Mouse (Mus musculus) limb, embryonic 12.5 days (tissue): ENCODE data around the gene Nmu. TPM values are rescaled to one million over a fixed set of nuclear protein-coding genes. Genes with fewer than 3 reads are reported as not detected.

ENCODE experiments used
- ATAC-seq: fragments of 200-750 bp; cut with Nextera tagmentation; 2 replicates; pipeline ENCODE4 v1.8.0; 2017; ENCODE audit warnings: low read depth, moderate TSS enrichment; ENCODE audit not compliant: insufficient number of reproducible peaks, insufficient read depth, low FRiP score, low TSS enrichment
- H3K27ac ChIP-seq: fragments of 300-500 bp; sonication (generic); 2 replicates; pipeline ENCODE4 v1.5.1; 2016; ENCODE audit warnings: mild to moderate bottlenecking, moderate library complexity
- H3K27me3 ChIP-seq: fragments of 300-500 bp; sonication (generic); 2 replicates; pipeline ENCODE4 v1.6.1; 2016; ENCODE audit warnings: mild to moderate bottlenecking, moderate library complexity
- H3K36me3 ChIP-seq: fragments of 300-500 bp; sonication (generic); 2 replicates; pipeline ENCODE4 v1.6.1; 2016; ENCODE audit warnings: mild to moderate bottlenecking, moderate library complexity
- H3K4me1 ChIP-seq: fragments of 300-500 bp; sonication (generic); replicated peaks from 2 replicates; pipeline ENCODE4 v1.6.1; 2016
- H3K4me2 ChIP-seq: fragments of 300-500 bp; sonication (generic); 2 replicates; pipeline ENCODE4 v1.6.1; 2016; ENCODE audit warnings: mild to moderate bottlenecking, moderate library complexity
- H3K4me3 ChIP-seq: fragments of 300-500 bp; sonication (generic); replicated peaks from 2 replicates; pipeline ENCODE4 v1.5.1; 2016; ENCODE audit warnings: mild to moderate bottlenecking
- H3K9ac ChIP-seq: fragments of 300-500 bp; sonication (generic); replicated peaks from 2 replicates; pipeline ENCODE4 v1.6.1; 2016; ENCODE audit warnings: mild to moderate bottlenecking, moderate library complexity
- H3K9me3 ChIP-seq: fragments of 300-500 bp; sonication (generic); 2 replicates; pipeline ENCODE4 v1.6.1; 2016; ENCODE audit warnings: mild to moderate bottlenecking, moderate library complexity
- WGBS: fragments of 180-500 bp; shearing (Covaris S2); methylation state at CpG from one replicate; pipeline ENCODE4 v1.1.7; 2016; 5-methylcytosine and 5-hydroxymethylcytosine counted together
- polyA plus RNA-seq: library from polyadenylated mRNA; unstranded; fragments of >200 nt; fragmentation: Nextera tagmentation; extraction: Ambion mirVana; gene quantifications from 2 replicates; pipeline ENCODE4 v1.2.1, GENCODE M21; 2016

Nmu gene
- polyA plus RNA-seq, 1 experiment from 2014 or later: 0.43 TPM

DNA sequence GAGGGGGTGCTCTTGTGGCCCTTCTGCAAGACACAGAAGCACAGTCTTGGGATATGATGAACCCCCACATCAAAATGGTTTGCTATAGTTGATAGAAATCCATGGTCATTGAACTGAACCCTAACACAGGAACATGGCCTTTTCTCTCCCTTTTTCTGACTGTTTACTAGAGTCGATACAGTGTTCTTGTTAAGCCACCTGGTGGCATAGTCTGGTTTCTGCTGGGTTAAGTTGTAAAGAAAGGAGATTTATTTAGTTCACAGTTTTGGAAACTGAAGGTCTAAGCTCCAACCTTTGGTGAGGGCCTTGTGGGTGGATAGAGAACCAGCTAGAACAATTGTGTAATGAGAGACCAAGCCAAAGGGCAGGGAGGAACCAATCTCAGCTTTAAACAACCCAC, 3.5 kb downstream of the Nmu start:
- H3K4me1 ChIP-seq: peaks cover 10% of the 10 kb centered on the region
- no peak overlapping the region for H3K4me2 ChIP-seq
- no peak overlapping the region for H3K9ac ChIP-seq
- no peak for ATAC-seq
- H3K27ac ChIP-seq: no peak overlapping the region
- no peak overlapping the region for H3K4me3 ChIP-seq
- H3K9me3 ChIP-seq: no peaks in the 10 kb centered on the region
- H3K36me3 ChIP-seq: no peaks in the 10 kb centered on the region
- H3K27me3 ChIP-seq: peaks cover 35% of the 10 kb centered on the region
- WGBS: 66% methylated on average over 1 of the region's 1 CpGs

DNA sequence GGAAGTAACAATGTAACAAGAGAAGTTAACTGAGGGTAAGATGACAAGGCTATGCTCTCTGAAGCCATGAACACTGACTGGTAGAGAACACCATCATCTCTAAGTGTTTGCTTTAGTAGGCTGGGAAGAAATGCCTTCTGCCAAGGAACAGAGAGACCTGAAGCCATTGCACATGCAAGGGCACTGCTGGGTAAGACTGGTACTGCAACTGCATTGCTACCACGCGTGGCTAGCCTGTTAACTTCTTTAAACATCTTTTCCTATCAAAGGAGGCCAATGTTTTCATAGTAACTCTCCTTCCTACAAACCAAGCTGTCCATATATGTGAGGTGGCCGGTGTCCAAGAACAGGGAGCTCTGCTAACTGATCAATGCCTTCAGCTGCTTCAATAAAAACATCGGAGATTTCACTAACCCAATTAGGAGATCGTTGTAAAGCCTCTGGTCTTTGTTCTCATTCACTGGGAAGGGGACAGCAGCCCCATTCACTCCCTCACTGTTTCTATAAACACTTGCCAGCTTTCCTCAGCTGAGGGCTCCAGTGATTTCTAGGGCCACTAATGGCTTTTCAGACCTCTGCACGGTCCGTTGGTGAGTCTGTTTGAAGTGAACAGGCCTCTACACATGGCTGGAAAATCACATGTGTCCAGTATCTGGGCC, 11.5 kb downstream of the Nmu start:
- Histone ChIP-seq H3K4me1 (no peaks in the 10 kb centered on the region), H3K36me3 (no peaks in the 10 kb centered on the region), H3K4me2 (no peak overlapping the region), H3K4me3 (no peak overlapping the region), H3K27me3 (no peaks in the 10 kb centered on the region), H3K9ac (no peak overlapping the region), H3K9me3 (no peaks in the 10 kb centered on the region), H3K27ac (no peak overlapping the region)
- WGBS: 40% methylated on average over 7 of the region's 7 CpGs
- ATAC-seq: no peak

DNA sequence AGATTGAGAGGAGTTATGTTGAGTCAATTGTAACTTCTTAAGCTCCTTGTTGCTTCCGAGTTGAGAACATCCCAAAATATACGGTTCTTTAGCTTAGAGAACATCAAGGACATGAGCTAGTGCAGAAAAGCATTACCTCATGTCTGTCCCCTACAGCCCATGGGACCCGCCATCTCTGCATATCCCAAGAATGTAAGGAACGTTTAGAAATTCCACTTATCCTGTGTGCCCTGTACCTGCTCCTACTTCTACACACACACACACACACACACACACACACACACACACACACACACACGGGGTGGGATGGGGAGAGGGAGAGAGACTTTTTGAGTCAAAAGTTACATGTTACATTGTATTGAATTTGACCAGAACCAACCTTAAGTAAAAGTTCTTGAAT, 12.1 kb downstream of the Nmu start:
- Histone ChIP-seq H3K4me3 (no peak overlapping the region), H3K4me1 (no peaks in the 10 kb centered on the region), H3K27me3 (no peaks in the 10 kb centered on the region), H3K9me3 (no peaks in the 10 kb centered on the region), H3K4me2 (no peak overlapping the region), H3K27ac (no peak overlapping the region), H3K9ac (no peak overlapping the region), H3K36me3 (no peaks in the 10 kb centered on the region)
- no peak for ATAC-seq
- 88% methylated on average over 5 of the region's 5 CpGs for WGBS

DNA sequence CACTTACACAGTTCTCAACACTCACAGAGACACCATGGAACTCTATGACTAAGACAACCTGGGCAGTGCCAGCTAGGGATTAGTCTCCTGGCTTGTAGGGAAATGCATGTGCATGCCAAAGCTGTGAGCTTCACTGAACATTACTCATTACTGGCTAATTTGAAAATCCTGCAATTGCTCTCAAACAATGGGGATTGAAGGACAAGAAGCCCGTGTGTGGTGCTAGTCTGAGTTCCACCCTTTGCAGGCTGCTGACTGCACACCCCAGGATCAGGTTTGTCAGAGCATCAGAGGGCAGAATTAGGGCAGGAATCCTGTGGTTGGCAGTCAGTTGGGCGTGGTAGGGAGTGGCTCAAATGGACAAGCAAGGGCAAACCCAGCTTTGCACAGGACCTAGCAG, 17.5 kb downstream of the Nmu start:
- no peak for ATAC-seq
- H3K9ac ChIP-seq: no peak overlapping the region
- no peaks in the 10 kb centered on the region for H3K4me1 ChIP-seq
- 69% methylated on average over 2 of the region's 2 CpGs for WGBS
- no peaks in the 10 kb centered on the region for H3K9me3 ChIP-seq
- no peaks in the 10 kb centered on the region for H3K27me3 ChIP-seq
- H3K4me2 ChIP-seq: no peak overlapping the region
- no peaks in the 10 kb centered on the region for H3K36me3 ChIP-seq
- no peak overlapping the region for H3K27ac ChIP-seq
- H3K4me3 ChIP-seq: no peak overlapping the region

DNA sequence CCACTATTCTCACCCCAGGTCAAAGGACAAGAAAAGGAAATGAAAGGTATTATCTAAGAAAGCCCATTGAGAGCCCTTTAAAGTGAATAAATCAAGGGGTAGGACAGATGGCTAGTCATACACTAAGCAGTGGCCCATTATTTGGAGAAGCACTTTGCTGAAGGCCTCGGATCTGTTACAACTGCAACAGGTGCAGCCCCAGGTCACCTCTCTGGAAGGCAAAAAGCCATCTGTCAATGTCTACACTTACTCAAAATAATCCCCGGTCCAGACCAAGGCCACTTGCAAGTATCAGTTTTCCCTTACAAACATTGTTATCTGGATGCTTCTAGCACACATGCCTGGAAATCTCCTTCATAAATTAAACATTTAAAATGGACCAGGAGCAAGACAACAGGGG, 22.7 kb downstream of the Nmu start:
- Histone ChIP-seq H3K9ac (no peak overlapping the region), H3K4me3 (no peak overlapping the region), H3K4me2 (no peak overlapping the region), H3K27ac (no peak overlapping the region), H3K36me3 (no peaks in the 10 kb centered on the region), H3K27me3 (no peaks in the 10 kb centered on the region), H3K9me3 (no peaks in the 10 kb centered on the region), H3K4me1 (no peaks in the 10 kb centered on the region)
- no peak for ATAC-seq
- 72% methylated on average over 2 of the region's 2 CpGs for WGBS

DNA sequence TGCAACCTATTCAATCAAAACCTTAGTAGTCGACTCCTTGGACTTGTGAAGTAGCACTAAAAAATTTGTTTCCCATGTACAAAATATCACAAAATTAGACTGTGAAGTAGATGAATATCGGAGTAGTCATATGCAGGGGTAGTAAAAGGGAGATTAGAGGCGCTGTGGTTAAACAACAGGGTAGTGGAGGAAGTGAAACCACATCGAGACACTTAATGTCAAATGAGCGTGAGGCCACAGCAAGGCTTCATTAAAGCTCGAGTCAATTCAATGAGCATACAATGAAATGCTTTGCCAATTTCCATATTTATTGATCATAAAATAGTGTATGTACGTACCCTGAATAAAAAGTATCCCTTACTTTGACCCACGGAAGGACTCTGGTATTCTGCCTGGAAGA, 26.5 kb downstream of the Nmu start:
- Histone ChIP-seq H3K36me3 (no peaks in the 10 kb centered on the region), H3K27me3 (no peaks in the 10 kb centered on the region), H3K4me2 (no peak overlapping the region), H3K4me1 (no peaks in the 10 kb centered on the region), H3K4me3 (no peak overlapping the region), H3K9me3 (no peaks in the 10 kb centered on the region), H3K27ac (no peak overlapping the region), H3K9ac (no peak overlapping the region)
- WGBS: 85% methylated on average over 8 of the region's 8 CpGs
- ATAC-seq: no peak

DNA sequence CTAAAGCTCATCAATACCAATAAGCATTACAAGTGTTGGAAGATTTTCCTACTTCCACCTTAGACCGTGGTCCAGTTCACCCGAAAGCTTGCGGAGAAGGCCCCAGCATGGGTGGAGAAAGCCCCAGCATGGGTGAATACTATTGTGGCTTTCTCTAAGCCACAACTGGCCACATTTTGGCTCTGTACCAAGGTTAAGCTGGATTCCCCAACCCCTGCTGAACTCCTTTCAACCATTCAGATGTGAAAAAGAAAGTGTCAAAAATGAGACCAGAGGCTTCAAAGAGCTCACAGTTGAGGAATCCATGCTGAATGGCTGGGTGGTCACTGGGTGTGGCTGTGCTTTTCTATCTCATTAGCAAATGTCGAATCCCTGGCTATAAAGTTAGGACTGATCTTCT, 29.8 kb downstream of the Nmu start:
- H3K27ac ChIP-seq: no peak overlapping the region
- no peaks in the 10 kb centered on the region for H3K9me3 ChIP-seq
- H3K27me3 ChIP-seq: no peaks in the 10 kb centered on the region
- no peak for ATAC-seq
- H3K9ac ChIP-seq: no peak overlapping the region
- no peak overlapping the region for H3K4me3 ChIP-seq
- no peak overlapping the region for H3K4me2 ChIP-seq
- 81% methylated on average over 4 of the region's 4 CpGs for WGBS
- H3K36me3 ChIP-seq: no peaks in the 10 kb centered on the region
- no peaks in the 10 kb centered on the region for H3K4me1 ChIP-seq

DNA sequence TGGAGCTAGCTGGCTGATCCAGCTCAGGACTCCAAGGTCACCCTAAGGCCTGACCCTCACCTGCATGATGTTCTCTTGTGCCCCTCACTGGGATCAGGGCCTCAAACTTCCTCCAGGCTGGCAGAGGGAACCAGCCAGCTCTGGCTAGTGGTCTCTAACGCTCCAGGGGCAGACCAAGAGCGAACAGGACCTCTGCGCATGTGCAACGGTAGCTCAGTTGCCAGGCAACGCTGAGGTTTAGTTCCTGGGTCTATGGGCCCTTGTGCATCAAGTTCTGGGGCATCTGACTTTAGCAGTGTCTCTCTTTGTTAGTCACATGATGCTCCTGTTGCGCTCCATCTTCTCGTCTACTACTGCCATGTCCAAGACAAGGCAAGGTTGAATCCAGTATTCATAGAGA, 32.6 kb downstream of the Nmu start, which contains the start of gene Pdcl2:
Gene Pdcl2 (minus strand): TSS at position 204 of the 400 bp plus-strand sequence.
- Histone ChIP-seq H3K9ac (no peak within 1 kb of the TSS), H3K27me3 (no peaks in the 10 kb centered on the region), H3K4me3 (no peak within 1 kb of the TSS), H3K4me2 (no peak within 1 kb of the TSS), H3K4me1 (peaks cover 4% of the 10 kb centered on the region; the same call in 1 of the 2 replicates), H3K36me3 (no peaks in the 10 kb centered on the region), H3K27ac (no peak within 1 kb of the TSS), H3K9me3 (no peaks in the 10 kb centered on the region)
- no peak for ATAC-seq
- WGBS: 91% methylated on average over 7 of the region's 7 CpGs

DNA sequence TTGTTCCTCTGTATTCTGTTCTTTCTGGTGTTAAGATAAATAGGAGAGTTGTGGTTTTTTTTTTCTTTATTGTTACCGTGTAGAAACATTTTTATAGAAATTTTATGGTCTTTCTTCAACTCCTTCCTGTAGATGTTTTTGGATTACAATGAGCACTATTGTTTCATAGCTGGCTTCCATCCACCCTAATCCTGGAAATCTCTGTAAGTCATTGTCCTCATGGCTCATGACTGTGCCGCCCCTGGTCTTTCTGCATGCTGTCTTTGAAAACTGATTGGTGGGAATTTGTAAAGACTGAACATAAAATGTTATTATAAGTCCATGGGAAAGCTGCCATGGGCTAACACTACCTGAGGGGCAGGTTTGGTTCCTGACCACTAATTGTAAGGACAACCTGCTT, 36.3 kb downstream of the Nmu start:
- ATAC-seq: no peak
- H3K4me3 ChIP-seq: no peak overlapping the region
- 62% methylated on average over 2 of the region's 2 CpGs for WGBS
- H3K36me3 ChIP-seq: no peaks in the 10 kb centered on the region
- no peak overlapping the region for H3K4me2 ChIP-seq
- H3K27me3 ChIP-seq: no peaks in the 10 kb centered on the region
- no peak overlapping the region for H3K9ac ChIP-seq
- H3K9me3 ChIP-seq: no peaks in the 10 kb centered on the region
- H3K27ac ChIP-seq: no peak overlapping the region
- peaks cover 10% of the 10 kb centered on the region; the same call in 1 of the 2 replicates for H3K4me1 ChIP-seq

DNA sequence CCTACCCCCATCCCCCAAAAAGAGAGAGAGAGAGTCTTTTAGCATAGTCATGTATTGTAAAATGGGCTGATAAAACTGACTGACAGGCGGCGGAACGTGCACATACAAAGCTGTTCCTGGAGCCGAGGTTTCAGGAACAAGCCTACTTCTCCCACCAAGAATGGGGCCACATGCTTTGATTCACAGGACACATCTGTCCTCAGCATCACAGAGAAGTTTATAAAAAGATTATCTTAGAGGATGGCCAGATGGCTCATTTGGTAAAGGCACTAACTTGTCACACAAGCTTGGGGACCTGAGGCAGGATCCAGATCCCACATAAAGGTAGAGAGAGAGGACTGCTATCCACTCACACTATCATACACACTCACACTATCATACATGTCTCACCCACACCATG, 38.5 kb downstream of the Nmu start:
- Histone ChIP-seq H3K4me2 (no peak overlapping the region), H3K27ac (no peak overlapping the region), H3K9ac (no peak overlapping the region), H3K27me3 (no peaks in the 10 kb centered on the region), H3K4me1 (peaks cover 13% of the 10 kb centered on the region; the same call in 1 of the 2 replicates), H3K4me3 (no peak overlapping the region), H3K36me3 (no peaks in the 10 kb centered on the region), H3K9me3 (no peaks in the 10 kb centered on the region)
- no peak for ATAC-seq
- WGBS: 90% methylated on average over 4 of the region's 4 CpGs

DNA sequence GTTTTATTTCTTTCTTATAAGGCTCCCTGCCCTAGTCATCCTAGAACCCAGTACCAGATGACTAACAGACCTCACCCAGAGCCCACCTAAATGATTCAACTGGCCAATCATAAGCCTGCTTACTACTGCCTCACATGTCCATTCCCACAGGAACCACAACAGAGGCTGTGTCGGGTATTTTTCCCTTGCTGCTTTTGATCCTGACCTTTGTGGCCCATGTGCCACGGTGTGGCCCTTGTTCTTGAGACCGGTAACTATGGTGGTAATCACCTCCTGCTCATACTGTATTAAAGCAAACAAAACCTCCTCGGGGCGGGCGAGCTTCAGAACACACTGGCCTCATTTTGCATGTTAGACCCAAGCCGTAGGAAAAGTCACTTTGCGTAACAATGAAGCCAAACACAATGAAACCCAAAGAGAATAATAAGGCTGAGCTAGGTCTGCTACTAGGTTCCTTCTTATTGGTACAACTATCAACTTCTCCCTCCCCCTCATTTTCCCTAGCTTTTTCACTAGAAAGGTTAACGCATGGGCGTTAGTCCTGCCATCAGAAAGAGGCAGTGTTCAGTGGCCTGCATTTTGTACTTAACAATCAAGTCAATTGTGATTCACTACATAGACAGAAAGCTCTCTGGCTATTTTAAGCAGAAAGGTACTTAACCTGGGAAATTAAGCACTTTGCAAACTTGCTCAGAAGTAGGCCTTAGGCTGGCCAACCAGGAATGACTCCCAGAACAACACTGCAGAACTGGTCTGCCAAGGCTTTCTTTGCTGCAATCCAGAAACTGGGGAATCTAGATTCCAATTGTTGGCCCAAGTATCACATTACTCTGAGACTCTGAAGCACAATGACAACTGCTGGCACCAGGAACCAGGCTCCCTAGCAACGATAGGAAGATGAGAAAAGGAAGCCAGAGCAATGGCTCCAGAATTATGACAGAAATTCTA, 42.1 kb downstream of the Nmu start:
- Histone ChIP-seq H3K4me1 (peaks cover 9% of the 10 kb centered on the region; the same call in 1 of the 2 replicates), H3K9me3 (no peaks in the 10 kb centered on the region), H3K27ac (no peak overlapping the region), H3K4me3 (no peak overlapping the region), H3K36me3 (no peaks in the 10 kb centered on the region), H3K4me2 (no peak overlapping the region), H3K27me3 (no peaks in the 10 kb centered on the region), H3K9ac (no peak overlapping the region)
- ATAC-seq: no peak
- WGBS: 58% methylated on average over 11 of the region's 11 CpGs
